Mouse (Mus musculus): ENCODE measurements around the gene Tfr2. TPM values are rescaled to one million over a fixed set of nuclear protein-coding genes. Genes with fewer than 3 reads are reported as not detected.

Tfr2 gene
- polyA plus RNA-seq, 2 experiments: 1.3 to 2.1 TPM

DNA sequence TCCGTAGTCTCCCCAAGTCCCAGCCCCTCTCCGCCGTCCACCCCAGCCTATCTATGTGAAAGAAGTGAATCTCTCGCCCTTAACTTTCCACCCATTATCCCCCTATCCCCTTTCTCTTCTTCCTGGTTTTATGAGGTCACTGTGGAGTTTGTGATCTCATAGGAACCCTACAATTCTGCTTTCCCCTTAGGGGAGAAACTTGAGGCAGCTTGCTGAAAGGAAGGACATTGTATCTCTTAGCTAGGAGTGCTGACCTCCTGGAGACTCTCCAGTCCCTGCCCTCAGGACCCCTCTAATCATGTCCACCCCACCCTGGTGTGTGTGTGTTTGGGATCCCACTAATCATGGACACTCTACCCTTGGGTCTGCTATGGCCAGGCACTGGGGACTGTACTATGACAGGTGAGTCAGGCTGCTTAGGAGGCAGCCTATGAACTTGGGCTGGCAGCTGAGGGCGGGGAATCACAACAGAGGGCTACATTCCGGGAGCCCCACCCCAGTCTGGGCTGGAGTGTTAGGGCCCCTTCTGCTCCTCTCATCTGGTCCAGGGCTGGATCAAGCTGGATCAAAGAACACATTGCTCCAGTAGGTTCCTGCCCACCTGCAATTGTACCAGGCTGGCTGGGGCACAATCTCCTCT is 60.4 kb downstream of the Tfr2 start:
- no peaks in the 10 kb centered on the region for H3K27me3 ChIP-seq (ENCODE audit: control insufficient read depth, insufficient read depth, low read length)

DNA sequence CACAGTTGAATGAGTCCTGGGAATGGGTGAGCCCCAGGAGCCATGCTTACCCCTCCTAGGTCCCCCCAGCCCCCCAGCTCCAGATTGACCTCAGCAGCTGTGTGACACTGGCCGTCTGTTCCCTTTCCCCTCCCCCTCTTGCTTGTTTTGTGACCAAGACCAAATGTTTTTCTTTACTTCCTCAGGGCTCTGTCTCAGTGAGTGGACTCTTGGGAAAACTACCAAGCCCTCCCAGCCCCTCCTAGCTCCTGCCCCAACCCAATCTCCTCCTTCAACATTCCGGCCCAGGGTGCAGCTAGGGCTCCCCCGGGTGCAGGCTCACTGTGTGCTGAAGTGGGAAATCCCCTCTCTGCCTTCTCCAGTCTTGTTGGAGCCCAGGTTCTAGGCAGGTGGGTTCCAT is 61.0 kb downstream of the Tfr2 start:
- Histone ChIP-seq H3K9me3 (ENCODE audit: control insufficient read depth, low read length) (no peaks in the 10 kb centered on the region), H3K36me3 (ENCODE audit: control insufficient read depth, insufficient read depth, low read length) (peaks cover 30% of the 10 kb centered on the region), H3K27me3 (ENCODE audit: control insufficient read depth, insufficient read depth, low read length) (no peaks in the 10 kb centered on the region), H3K4me2 (replicated peaks; ENCODE audit: low read depth, low read length, severe bottlenecking) (peak overlapping the region; percentile 77), H3K27ac (replicated peaks; ENCODE audit: low read depth, low read length) (peak overlapping the region; percentile 71), H3K4me3 (replicated peaks; ENCODE audit: low read length) (peak overlapping the region; percentile 98; the same call in 1 of the 2 replicates), H3K4me1 (ENCODE audit: control insufficient read depth, insufficient read depth, low read length) (peaks cover 16% of the 10 kb centered on the region), H3K9ac (ENCODE audit: low read depth, low read length, severe bottlenecking) (peak overlapping the region; percentile 73; the same call in 1 of the 2 replicates)
- ATAC-seq (ENCODE audit: low FRiP score, low read depth) (no peak), DNase-seq (ENCODE audit: low spot score) (no peak)
- WGBS: 28% methylated on average over 3 of the region's 3 CpGs
- no peak for TF ChIP-seq POLR2A (IDR thresholded peaks at IDR 0.05; ENCODE audit: borderline replicate concordance, extremely low read depth, insufficient read depth, insufficient read length)

More for the DNA sequence above, 60.4 kb downstream of the Tfr2 start:
- peaks cover 24% of the 10 kb centered on the region for H3K36me3 ChIP-seq (ENCODE audit: control insufficient read depth, insufficient read depth, low read length)
- 14% methylated on average over 6 of the region's 6 CpGs for WGBS
- peak overlapping the region; percentile 77 for H3K4me2 ChIP-seq (replicated peaks; ENCODE audit: low read depth, low read length, severe bottlenecking)
- H3K4me1 ChIP-seq (ENCODE audit: control insufficient read depth, insufficient read depth, low read length): peaks cover 16% of the 10 kb centered on the region
- ATAC-seq (ENCODE audit: low FRiP score, low read depth): no peak
- peak overlapping the region; percentile 73; the same call in 1 of the 2 replicates for H3K9ac ChIP-seq (ENCODE audit: low read depth, low read length, severe bottlenecking)
- peak overlapping the region; percentile 44; the same call in 1 of the 2 replicates for H3K27ac ChIP-seq (replicated peaks; ENCODE audit: low read depth, low read length)
- H3K9me3 ChIP-seq (ENCODE audit: control insufficient read depth, low read length): no peaks in the 10 kb centered on the region
- TF ChIP-seq POLR2A (IDR thresholded peaks at IDR 0.05; ENCODE audit: borderline replicate concordance, extremely low read depth, insufficient read depth, insufficient read length): no peak
- DNase-seq (ENCODE audit: low spot score): no peak
- H3K4me3 ChIP-seq (replicated peaks; ENCODE audit: low read length): peak overlapping the region; percentile 98

DNA sequence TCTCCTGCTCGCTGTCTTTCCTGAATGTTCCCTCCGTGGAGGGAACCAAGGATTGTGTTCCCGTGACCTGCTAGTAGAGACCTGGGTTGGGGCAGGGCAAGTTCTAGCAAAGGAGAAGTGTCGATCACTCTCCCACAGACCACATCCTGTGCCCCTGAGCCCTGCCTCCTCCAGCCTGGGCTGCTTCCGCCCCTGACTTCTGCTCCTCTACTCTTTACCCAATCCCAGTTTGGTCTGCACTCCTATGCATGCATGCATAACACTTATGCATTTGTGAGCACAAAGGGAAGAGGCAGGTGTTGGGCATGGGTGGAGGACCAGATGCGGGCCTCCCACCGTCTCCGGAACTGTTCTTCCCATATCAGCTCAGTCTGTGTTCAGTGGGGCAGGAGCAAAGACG is 61.5 kb downstream of the Tfr2 start:
- no peak for DNase-seq (ENCODE audit: low spot score)
- 62% methylated on average over 9 of the region's 9 CpGs for WGBS
- Histone ChIP-seq H3K36me3 (ENCODE audit: control insufficient read depth, insufficient read depth, low read length) (peaks cover 35% of the 10 kb centered on the region), H3K4me3 (replicated peaks; ENCODE audit: low read length) (no peak overlapping the region), H3K9ac (ENCODE audit: low read depth, low read length, severe bottlenecking) (0 out of 2 replicates have a peak overlapping the region, but pooled peaks have one; percentile 73), H3K27ac (replicated peaks; ENCODE audit: low read depth, low read length) (peak overlapping the region; percentile 71), H3K27me3 (ENCODE audit: control insufficient read depth, insufficient read depth, low read length) (no peaks in the 10 kb centered on the region), H3K4me1 (ENCODE audit: control insufficient read depth, insufficient read depth, low read length) (peaks cover 16% of the 10 kb centered on the region), H3K4me2 (replicated peaks; ENCODE audit: low read depth, low read length, severe bottlenecking) (peak overlapping the region; percentile 77; the same call in 1 of the 2 replicates), H3K9me3 (ENCODE audit: control insufficient read depth, low read length) (no peaks in the 10 kb centered on the region)
- TF ChIP-seq POLR2A (IDR thresholded peaks at IDR 0.05; ENCODE audit: borderline replicate concordance, extremely low read depth, insufficient read depth, insufficient read length): no peak
- ATAC-seq (ENCODE audit: low FRiP score, low read depth): no peak

DNA sequence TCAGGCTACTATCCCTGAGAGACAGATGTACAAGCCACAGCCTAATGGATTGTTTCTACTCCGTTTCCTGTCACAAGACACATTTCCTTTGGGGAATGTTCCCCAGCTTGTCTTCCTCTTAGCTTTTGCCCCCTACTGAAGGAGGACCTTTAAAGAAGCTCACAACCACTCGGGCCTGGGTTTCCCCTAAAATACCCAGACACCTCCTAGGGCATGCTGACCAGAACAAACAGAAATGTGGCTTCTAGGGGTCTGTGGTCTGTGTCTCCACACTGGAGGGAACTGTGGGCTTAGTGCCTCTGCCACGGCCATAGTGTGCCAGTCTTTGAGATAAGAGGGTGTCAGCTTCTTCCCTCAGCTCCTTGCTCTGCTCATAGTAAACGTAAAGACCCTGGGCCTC is 62.0 kb downstream of the Tfr2 start:
- no peak for TF ChIP-seq POLR2A (IDR thresholded peaks at IDR 0.05; ENCODE audit: borderline replicate concordance, extremely low read depth, insufficient read depth, insufficient read length)
- H3K36me3 ChIP-seq (ENCODE audit: control insufficient read depth, insufficient read depth, low read length): peaks cover 39% of the 10 kb centered on the region
- WGBS: 73% methylated on average over 4 of the region's 4 CpGs
- H3K27ac ChIP-seq (replicated peaks; ENCODE audit: low read depth, low read length): no peak overlapping the region
- H3K9ac ChIP-seq (ENCODE audit: low read depth, low read length, severe bottlenecking): no peak overlapping the region
- no peak for ATAC-seq (ENCODE audit: low FRiP score, low read depth)
- DNase-seq (ENCODE audit: low spot score): no peak
- H3K9me3 ChIP-seq (ENCODE audit: control insufficient read depth, low read length): no peaks in the 10 kb centered on the region
- H3K27me3 ChIP-seq (ENCODE audit: control insufficient read depth, insufficient read depth, low read length): no peaks in the 10 kb centered on the region
- peak overlapping the region; percentile 2; the same call in 1 of the 2 replicates for H3K4me2 ChIP-seq (replicated peaks; ENCODE audit: low read depth, low read length, severe bottlenecking)
- H3K4me3 ChIP-seq (replicated peaks; ENCODE audit: low read length): no peak overlapping the region
- peaks cover 16% of the 10 kb centered on the region for H3K4me1 ChIP-seq (ENCODE audit: control insufficient read depth, insufficient read depth, low read length)

DNA sequence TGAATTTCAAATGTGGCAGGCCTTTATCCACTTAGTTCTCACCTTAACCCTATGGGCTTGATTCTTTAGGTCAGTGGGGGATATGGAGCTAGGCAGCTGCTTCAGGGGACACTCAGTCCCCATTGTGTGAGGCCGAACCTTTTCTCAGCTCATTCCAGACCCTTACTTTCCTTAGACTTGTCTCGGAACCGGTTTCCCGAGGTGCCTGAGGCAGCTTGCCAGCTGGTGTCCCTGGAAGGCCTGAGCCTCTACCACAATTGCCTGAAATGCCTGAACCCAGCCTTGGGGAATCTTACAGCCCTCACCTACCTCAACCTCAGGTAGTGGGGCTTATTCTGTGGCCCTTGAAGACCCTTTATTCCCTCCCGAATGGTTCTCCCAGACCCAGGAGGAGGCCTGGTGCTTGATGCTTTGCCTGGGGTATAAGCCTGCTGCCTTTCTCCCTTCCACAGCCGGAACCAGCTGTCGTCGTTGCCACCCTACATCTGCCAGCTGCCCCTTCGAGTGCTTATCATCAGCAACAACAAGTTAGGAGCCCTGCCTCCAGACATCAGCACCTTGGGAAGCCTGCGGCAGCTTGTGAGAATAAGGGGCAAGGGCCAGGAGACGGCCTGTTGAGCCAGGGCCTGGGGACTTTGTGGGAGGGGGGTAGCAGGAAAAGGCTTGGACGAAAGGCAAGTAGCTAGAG is 63.9 kb downstream of the Tfr2 start:
- no peak overlapping the region for H3K27ac ChIP-seq (replicated peaks; ENCODE audit: low read depth, low read length)
- no peak overlapping the region for H3K9ac ChIP-seq (ENCODE audit: low read depth, low read length, severe bottlenecking)
- no peak for DNase-seq (ENCODE audit: low spot score)
- H3K4me3 ChIP-seq (replicated peaks; ENCODE audit: low read length): no peak overlapping the region
- H3K4me1 ChIP-seq (ENCODE audit: control insufficient read depth, insufficient read depth, low read length): peaks cover 12% of the 10 kb centered on the region
- 77% methylated on average over 12 of the region's 12 CpGs for WGBS
- no peaks in the 10 kb centered on the region for H3K27me3 ChIP-seq (ENCODE audit: control insufficient read depth, insufficient read depth, low read length)
- no peaks in the 10 kb centered on the region for H3K9me3 ChIP-seq (ENCODE audit: control insufficient read depth, low read length)
- peaks cover 59% of the 10 kb centered on the region for H3K36me3 ChIP-seq (ENCODE audit: control insufficient read depth, insufficient read depth, low read length)
- no peak overlapping the region for H3K4me2 ChIP-seq (replicated peaks; ENCODE audit: low read depth, low read length, severe bottlenecking)
- no peak for ATAC-seq (ENCODE audit: low FRiP score, low read depth)
- TF ChIP-seq POLR2A (IDR thresholded peaks at IDR 0.05; ENCODE audit: borderline replicate concordance, extremely low read depth, insufficient read depth, insufficient read length): no peak

Small RNA genes lying within 50 kb of the gene (microRNA-seq; reads per million reads assigned to microRNA genes)
- not detected for gene Mir6418

Other genes with a start within 250 kb of the Tfr2 start
- gene Slc12a9, start 236.2 kb upstream of the Tfr2 start, polyA plus RNA-seq (2012; rRNA removed): 20.2 and 26.1 TPM in 2 replicates
- gene Slc12a9, start 236.2 kb upstream of the Tfr2 start, polyA plus RNA-seq (2014; fragmentation: Nextera tagmentation; extraction: Ambion mirVana): 8.0 and 11.9 TPM in 2 replicates
- 102 and 125 TPM in 2 replicates for gene Ephb4, start 219.7 kb upstream of the Tfr2 start, polyA plus RNA-seq (2012; rRNA removed)
- gene Ephb4, start 219.7 kb upstream of the Tfr2 start, polyA plus RNA-seq (2014; fragmentation: Nextera tagmentation; extraction: Ambion mirVana): 78.1 and 92.1 TPM in 2 replicates
- 0.35 and 0.37 TPM in 2 replicates for gene Zan, start 92.8 kb upstream of the Tfr2 start, polyA plus RNA-seq (2012; rRNA removed)
- 0.11 TPM in 1 of 2 replicates, not detected in the other for gene Zan, start 92.8 kb upstream of the Tfr2 start, polyA plus RNA-seq (2014; fragmentation: Nextera tagmentation; extraction: Ambion mirVana)
- 40.6 and 50.4 TPM in 2 replicates for gene Pop7, start 67.3 kb upstream of the Tfr2 start, polyA plus RNA-seq (2012; rRNA removed)
- 52.1 and 54.2 TPM in 2 replicates for gene Pop7, start 67.3 kb upstream of the Tfr2 start, polyA plus RNA-seq (2014; fragmentation: Nextera tagmentation; extraction: Ambion mirVana)
- gene Gigyf1, start 51.3 kb upstream of the Tfr2 start, polyA plus RNA-seq (2012; rRNA removed): 45.1 and 51.5 TPM in 2 replicates
- gene Gigyf1, start 51.3 kb upstream of the Tfr2 start, polyA plus RNA-seq (2014; fragmentation: Nextera tagmentation; extraction: Ambion mirVana): 11.8 and 13.3 TPM in 2 replicates
- gene Epo, start 36.6 kb upstream of the Tfr2 start, polyA plus RNA-seq (2012; rRNA removed): 0.12 and 0.19 TPM in 2 replicates
- gene Epo, start 36.6 kb upstream of the Tfr2 start, polyA plus RNA-seq (2014; fragmentation: Nextera tagmentation; extraction: Ambion mirVana): 0.83 TPM in 1 of 2 replicates, not detected in the other
- gene Gnb2, start 36.3 kb upstream of the Tfr2 start, polyA plus RNA-seq (2012; rRNA removed): 770 and 1,100 TPM in 2 replicates
- 460 and 474 TPM in 2 replicates for gene Gnb2, start 36.3 kb upstream of the Tfr2 start, polyA plus RNA-seq (2014; fragmentation: Nextera tagmentation; extraction: Ambion mirVana)
- 0.92 and 1.1 TPM in 2 replicates for gene Actl6b, start 16.3 kb upstream of the Tfr2 start, polyA plus RNA-seq (2012; rRNA removed)
- 0.21 and 0.39 TPM in 2 replicates for gene Actl6b, start 16.3 kb upstream of the Tfr2 start, polyA plus RNA-seq (2014; fragmentation: Nextera tagmentation; extraction: Ambion mirVana)
- gene Mospd3, start 31.2 kb downstream of the Tfr2 start, polyA plus RNA-seq (2012; rRNA removed): 68.2 and 103 TPM in 2 replicates
- 49.4 and 52.5 TPM in 2 replicates for gene Mospd3, start 31.2 kb downstream of the Tfr2 start, polyA plus RNA-seq (2014; fragmentation: Nextera tagmentation; extraction: Ambion mirVana)
- gene Pcolce, start 43.9 kb downstream of the Tfr2 start, polyA plus RNA-seq (2012; rRNA removed): 267 and 329 TPM in 2 replicates
- 223 and 227 TPM in 2 replicates for gene Pcolce, start 43.9 kb downstream of the Tfr2 start, polyA plus RNA-seq (2014; fragmentation: Nextera tagmentation; extraction: Ambion mirVana)
- 0.24 and 0.28 TPM in 2 replicates for gene Fbxo24, start 59.2 kb downstream of the Tfr2 start, polyA plus RNA-seq (2012; rRNA removed)
- 0.12 and 0.15 TPM in 2 replicates for gene Fbxo24, start 59.2 kb downstream of the Tfr2 start, polyA plus RNA-seq (2014; fragmentation: Nextera tagmentation; extraction: Ambion mirVana)
- 25.0 and 33.5 TPM in 2 replicates for gene Lrch4, start 59.3 kb downstream of the Tfr2 start, polyA plus RNA-seq (2012; rRNA removed)
- 36.7 and 37.1 TPM in 2 replicates for gene Lrch4, start 59.3 kb downstream of the Tfr2 start, polyA plus RNA-seq (2014; fragmentation: Nextera tagmentation; extraction: Ambion mirVana)
- 16.7 and 16.8 TPM in 2 replicates for gene Gm20605, start 59.3 kb downstream of the Tfr2 start, polyA plus RNA-seq (2012; rRNA removed)
- 7.4 and 10.4 TPM in 2 replicates for gene Gm20605, start 59.3 kb downstream of the Tfr2 start, polyA plus RNA-seq (2014; fragmentation: Nextera tagmentation; extraction: Ambion mirVana)
- 37.1 and 41.7 TPM in 2 replicates for gene Sap25, start 71.5 kb downstream of the Tfr2 start, polyA plus RNA-seq (2012; rRNA removed)
- 5.2 and 6.7 TPM in 2 replicates for gene Sap25, start 71.5 kb downstream of the Tfr2 start, polyA plus RNA-seq (2014; fragmentation: Nextera tagmentation; extraction: Ambion mirVana)
- gene Irs3, start 75.9 kb downstream of the Tfr2 start, polyA plus RNA-seq (2012; rRNA removed): 0.30 and 0.60 TPM in 2 replicates
- gene Irs3, start 75.9 kb downstream of the Tfr2 start, polyA plus RNA-seq (2014; fragmentation: Nextera tagmentation; extraction: Ambion mirVana): 0.15 and 0.29 TPM in 2 replicates
- 16.3 and 22.6 TPM in 2 replicates for gene Agfg2, start 114.9 kb downstream of the Tfr2 start, polyA plus RNA-seq (2012; rRNA removed)
- gene Agfg2, start 114.9 kb downstream of the Tfr2 start, polyA plus RNA-seq (2014; fragmentation: Nextera tagmentation; extraction: Ambion mirVana): 10.6 and 13.4 TPM in 2 replicates
- gene Nyap1, start 171.8 kb downstream of the Tfr2 start, polyA plus RNA-seq (2012; rRNA removed): 19.7 and 25.0 TPM in 2 replicates
- 1.2 and 1.4 TPM in 2 replicates for gene Nyap1, start 171.8 kb downstream of the Tfr2 start, polyA plus RNA-seq (2014; fragmentation: Nextera tagmentation; extraction: Ambion mirVana)
- 89.1 and 111 TPM in 2 replicates for gene Tsc22d4, start 175.9 kb downstream of the Tfr2 start, polyA plus RNA-seq (2012; rRNA removed)
- gene Tsc22d4, start 175.9 kb downstream of the Tfr2 start, polyA plus RNA-seq (2014; fragmentation: Nextera tagmentation; extraction: Ambion mirVana): 151 and 164 TPM in 2 replicates
- 45.2 and 46.8 TPM in 2 replicates for gene Ppp1r35, start 209.0 kb downstream of the Tfr2 start, polyA plus RNA-seq (2012; rRNA removed)
- 37.6 and 44.9 TPM in 2 replicates for gene Ppp1r35, start 209.0 kb downstream of the Tfr2 start, polyA plus RNA-seq (2014; fragmentation: Nextera tagmentation; extraction: Ambion mirVana)
- 42.0 and 42.3 TPM in 2 replicates for gene Mepce, start 217.8 kb downstream of the Tfr2 start, polyA plus RNA-seq (2012; rRNA removed)
- 13.9 and 16.7 TPM in 2 replicates for gene Mepce, start 217.8 kb downstream of the Tfr2 start, polyA plus RNA-seq (2014; fragmentation: Nextera tagmentation; extraction: Ambion mirVana)
- 19.4 and 30.1 TPM in 2 replicates for gene Zcwpw1, start 218.0 kb downstream of the Tfr2 start, polyA plus RNA-seq (2012; rRNA removed)
- gene Zcwpw1, start 218.0 kb downstream of the Tfr2 start, polyA plus RNA-seq (2014; fragmentation: Nextera tagmentation; extraction: Ambion mirVana): 17.3 and 18.5 TPM in 2 replicates

All from limb, embryonic 14.5 days (tissue).